Mouse (Mus musculus): ENCODE data around the gene Pth. TPM values are rescaled to one million over a fixed set of nuclear protein-coding genes. Genes with fewer than 3 reads are reported as not detected.

The Pth gene
- polyA plus RNA-seq, 1 experiment from 2014 or later = not detected

DNA sequence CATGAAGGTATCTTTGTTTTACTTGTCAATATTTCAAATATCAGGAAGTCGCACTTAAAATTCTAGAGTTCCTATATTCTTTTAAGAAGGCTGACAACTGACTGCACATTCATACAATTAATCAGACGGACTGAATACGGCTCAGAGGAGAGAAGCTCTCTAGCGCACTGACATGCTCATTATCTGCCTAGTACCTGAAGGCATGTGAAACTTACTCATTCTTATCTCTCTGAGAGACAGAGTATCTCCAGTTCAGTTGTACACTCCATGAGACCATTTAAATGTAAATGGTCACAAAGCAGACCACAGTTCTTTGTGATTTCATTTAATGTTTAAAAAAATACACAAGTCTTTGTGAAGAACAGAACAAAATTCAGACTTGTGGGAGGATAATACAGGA lies 20.9 kb downstream of the Pth start:
- no peak overlapping the region for H3K9ac ChIP-seq (ENCODE audit: low read length)
- no peaks in the 10 kb centered on the region for H3K4me1 ChIP-seq (ENCODE audit: control insufficient read depth, insufficient read depth, low read length)
- 83% methylated on average over 4 of the region's 4 CpGs for WGBS

DNA sequence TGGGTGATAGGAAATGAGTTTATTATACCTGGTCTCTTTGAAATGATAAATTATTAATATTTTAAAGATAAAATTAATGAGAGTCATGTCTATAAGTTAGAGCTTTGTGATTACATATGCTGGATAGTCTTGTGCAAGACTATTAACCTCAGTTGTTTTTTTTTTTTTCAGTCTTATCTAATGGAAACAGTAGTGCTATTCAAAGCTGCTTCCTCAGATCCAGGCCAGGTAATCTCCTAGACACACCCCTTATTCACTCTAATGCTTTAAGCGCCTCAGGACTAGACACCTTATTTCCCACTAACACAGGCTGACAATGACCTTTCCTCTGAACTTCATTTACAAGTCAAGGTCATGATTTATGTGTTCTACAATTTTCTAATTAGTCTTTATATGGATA lies 39.3 kb downstream of the Pth start:
- no peak for DNase-seq (ENCODE audit: low spot score)
- H3K4me1 ChIP-seq (ENCODE audit: control insufficient read depth, insufficient read depth, low read length) = no peaks in the 10 kb centered on the region
- H3K27ac ChIP-seq (replicated peaks; ENCODE audit: low read depth, low read length) = no peak overlapping the region
- 82% methylated on average over 1 of the region's 1 CpGs for WGBS
- no peaks in the 10 kb centered on the region for H3K27me3 ChIP-seq (ENCODE audit: control insufficient read depth, insufficient read depth, low read length)
- no peak overlapping the region for H3K4me3 ChIP-seq (ENCODE audit: low read depth, low read length)
- ATAC-seq (ENCODE audit: insufficient number of reproducible peaks, low FRiP score, low TSS enrichment, low read depth) = no peak
- no peaks in the 10 kb centered on the region for H3K9me3 ChIP-seq (ENCODE audit: control insufficient read depth, low read length)
- no peak overlapping the region for H3K4me2 ChIP-seq (ENCODE audit: low read depth, severe bottlenecking)
- no peak overlapping the region for H3K9ac ChIP-seq (ENCODE audit: low read length)
- no peaks in the 10 kb centered on the region for H3K36me3 ChIP-seq (ENCODE audit: control insufficient read depth, insufficient read depth, low read length)

More for the DNA sequence above, 20.9 kb downstream of the Pth start:
- Histone ChIP-seq H3K27ac (replicated peaks; ENCODE audit: low read depth, low read length) (no peak overlapping the region), H3K4me2 (ENCODE audit: low read depth, severe bottlenecking) (no peak overlapping the region), H3K27me3 (ENCODE audit: control insufficient read depth, insufficient read depth, low read length) (no peaks in the 10 kb centered on the region), H3K9me3 (ENCODE audit: control insufficient read depth, low read length) (no peaks in the 10 kb centered on the region), H3K36me3 (ENCODE audit: control insufficient read depth, insufficient read depth, low read length) (no peaks in the 10 kb centered on the region), H3K4me3 (ENCODE audit: low read depth, low read length) (no peak overlapping the region)
- no peak for ATAC-seq (ENCODE audit: insufficient number of reproducible peaks, low FRiP score, low TSS enrichment, low read depth)
- no peak for DNase-seq (ENCODE audit: low spot score)

DNA sequence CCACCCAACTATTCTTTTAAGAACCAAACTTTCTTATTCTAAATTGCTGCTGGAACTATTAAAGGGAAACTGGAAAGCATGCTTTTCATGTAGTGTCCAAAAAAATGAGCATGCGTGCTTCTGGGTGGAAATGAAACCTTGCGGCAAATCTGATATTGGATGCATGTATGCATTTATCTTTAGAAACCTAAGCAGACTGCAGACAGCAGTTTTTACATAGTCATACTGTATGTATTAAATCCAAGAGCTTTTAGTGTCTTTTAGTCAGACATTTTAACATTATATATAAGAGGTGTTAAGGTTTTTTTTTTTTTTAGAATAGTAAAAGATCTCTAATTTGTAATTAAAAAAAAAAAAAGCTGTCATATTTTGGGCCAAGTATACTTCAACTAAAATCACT lies 40.7 kb downstream of the Pth start:
- no peaks in the 10 kb centered on the region for H3K9me3 ChIP-seq (ENCODE audit: control insufficient read depth, low read length)
- no peak overlapping the region for H3K4me3 ChIP-seq (ENCODE audit: low read depth, low read length)
- H3K27me3 ChIP-seq (ENCODE audit: control insufficient read depth, insufficient read depth, low read length) = no peaks in the 10 kb centered on the region
- no peak overlapping the region for H3K4me2 ChIP-seq (ENCODE audit: low read depth, severe bottlenecking)
- ATAC-seq (ENCODE audit: insufficient number of reproducible peaks, low FRiP score, low TSS enrichment, low read depth) (no peak), DNase-seq (ENCODE audit: low spot score) (no peak)
- H3K27ac ChIP-seq (replicated peaks; ENCODE audit: low read depth, low read length) = no peak overlapping the region
- no peaks in the 10 kb centered on the region for H3K36me3 ChIP-seq (ENCODE audit: control insufficient read depth, insufficient read depth, low read length)
- no peaks in the 10 kb centered on the region for H3K4me1 ChIP-seq (ENCODE audit: control insufficient read depth, insufficient read depth, low read length)
- no peak overlapping the region for H3K9ac ChIP-seq (ENCODE audit: low read length)
- WGBS = 96% methylated on average over 2 of the region's 2 CpGs

DNA sequence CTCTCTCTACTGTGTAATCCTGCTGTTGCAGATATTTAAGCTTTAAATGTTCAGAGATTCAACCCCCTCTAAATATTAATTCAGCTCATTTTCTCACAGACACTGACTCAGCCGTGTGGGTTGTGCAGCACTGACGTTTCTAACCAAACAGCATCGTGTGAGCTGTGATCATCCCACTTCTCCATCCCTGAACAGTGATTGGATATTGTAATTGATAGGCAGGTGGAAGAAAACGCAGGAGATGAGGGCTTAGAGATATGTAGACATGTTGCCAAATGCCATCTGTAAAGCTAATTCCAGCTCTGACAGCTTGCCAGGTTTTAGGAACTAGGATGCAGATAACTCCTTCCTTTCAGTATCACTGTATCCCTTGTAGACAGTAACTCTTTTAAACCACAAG lies 41.1 kb downstream of the Pth start:
- no peaks in the 10 kb centered on the region for H3K9me3 ChIP-seq (ENCODE audit: control insufficient read depth, low read length)
- H3K27ac ChIP-seq (replicated peaks; ENCODE audit: low read depth, low read length) = no peak overlapping the region
- H3K9ac ChIP-seq (ENCODE audit: low read length) = no peak overlapping the region
- 49% methylated on average over 4 of the region's 4 CpGs for WGBS
- H3K27me3 ChIP-seq (ENCODE audit: control insufficient read depth, insufficient read depth, low read length) = no peaks in the 10 kb centered on the region
- H3K36me3 ChIP-seq (ENCODE audit: control insufficient read depth, insufficient read depth, low read length) = no peaks in the 10 kb centered on the region
- no peak overlapping the region for H3K4me2 ChIP-seq (ENCODE audit: low read depth, severe bottlenecking)
- H3K4me3 ChIP-seq (ENCODE audit: low read depth, low read length) = no peak overlapping the region
- no peak for DNase-seq (ENCODE audit: low spot score)
- no peak for ATAC-seq (ENCODE audit: insufficient number of reproducible peaks, low FRiP score, low TSS enrichment, low read depth)
- no peaks in the 10 kb centered on the region for H3K4me1 ChIP-seq (ENCODE audit: control insufficient read depth, insufficient read depth, low read length)

Other genes with a start within 250 kb of the Pth start
- 8.6 and 9.0 TPM in 2 replicates for gene Arntl, start 181.1 kb downstream of the Pth start, polyA plus RNA-seq (2014; fragmentation: Nextera tagmentation; extraction: Ambion mirVana)
- 24.6 and 25.6 TPM in 2 replicates for gene Btbd10, start 19.2 kb downstream of the Pth start, polyA plus RNA-seq (2014; fragmentation: Nextera tagmentation; extraction: Ambion mirVana)
- gene Far1, start 125.3 kb upstream of the Pth start, polyA plus RNA-seq (2014; fragmentation: Nextera tagmentation; extraction: Ambion mirVana) = 79.4 and 85.2 TPM in 2 replicates